15 mouse cellular contexts compared by ENCODE assay signal in genomic region chr1:43414971-43415370, GRCm38 (mm10).
"Had no signal": no experiment of that assay in that cellular context is flagged by ENCODE, and none has a peak within 500 bp of the region (broad histone marks: within the 10 kb centered on the region; RNA-seq: fewer than 3 reads in every experiment).

No protein-coding gene starts in this region.

- H3K4me3 ChIP-seq: kidney, embryonic 15.5 days; left cerebral cortex, adult 2 months; limb, embryonic 15.5 days; midbrain, embryonic 10.5 days; myocyte; neural tube, embryonic 12.5 days; stomach, embryonic 15.5 days had no signal

- H3K27ac ChIP-seq: kidney, embryonic 15.5 days; left cerebral cortex, adult 2 months; limb, embryonic 15.5 days; midbrain, embryonic 10.5 days; neural tube, embryonic 12.5 days; stomach, embryonic 15.5 days had no signal

- H3K9me3 ChIP-seq: kidney, embryonic 15.5 days; limb, embryonic 15.5 days; midbrain, embryonic 10.5 days; neural tube, embryonic 12.5 days; stomach, embryonic 15.5 days had no signal

- H3K4me1 ChIP-seq: kidney, embryonic 15.5 days; limb, embryonic 15.5 days; midbrain, embryonic 10.5 days; neural tube, embryonic 12.5 days; stomach, embryonic 15.5 days had no signal

- H3K36me3 ChIP-seq: kidney, embryonic 15.5 days; limb, embryonic 15.5 days; midbrain, embryonic 10.5 days; neural tube, embryonic 12.5 days; stomach, embryonic 15.5 days had no signal

- H3K27me3 ChIP-seq: kidney, embryonic 15.5 days; limb, embryonic 15.5 days; neural tube, embryonic 12.5 days; stomach, embryonic 15.5 days had no signal

- DNase-seq: kidney, adult 2 months; kidney, postnatal 14 days; lung, embryonic 14.5 days; lung, postnatal 10 days; lung, postnatal 4 days; midbrain, embryonic 14.5 days; thymus, adult 2 months; thymus, postnatal 36 days had no signal

- H3K9ac ChIP-seq: kidney, embryonic 15.5 days; limb, embryonic 15.5 days; lung, embryonic 14.5 days; neural tube, embryonic 12.5 days; stomach, embryonic 15.5 days had no signal

- H3K4me2 ChIP-seq: kidney, embryonic 15.5 days; limb, embryonic 15.5 days; lung, embryonic 14.5 days; neural tube, embryonic 12.5 days; stomach, embryonic 15.5 days had no signal
